Mouse (Mus musculus): Measurements from ENCODE around the gene Osbpl6. TPM values are rescaled to one million over a fixed set of nuclear protein-coding genes. Genes with fewer than 3 reads are reported as not detected.
A peak's percentile ranks its signal among the peaks of the same experiment; 100 is the strongest.

The Osbpl6 gene
- polyA plus RNA-seq, 1 experiment from 2014 or later = 11.0 TPM

DNA sequence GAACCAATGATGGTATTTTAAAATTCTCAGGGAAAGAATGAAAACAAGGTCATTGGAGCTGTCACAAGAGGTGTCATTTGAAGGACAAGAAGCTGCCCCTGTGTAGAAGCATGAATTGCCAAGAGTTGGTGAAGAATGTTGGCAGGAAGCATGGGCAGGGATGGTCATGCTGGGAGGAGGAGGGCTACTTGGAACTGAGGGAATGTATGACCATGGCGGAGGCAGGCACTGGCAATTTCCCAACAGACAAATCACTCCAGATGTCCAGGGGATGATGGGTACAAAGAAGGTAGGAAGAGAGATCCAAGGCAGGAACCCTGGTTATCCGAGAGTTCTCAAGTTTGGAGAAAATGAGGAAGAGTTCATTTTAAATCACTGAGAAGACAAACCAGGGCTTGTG lies 3.7 kb downstream of the Osbpl6 start:
- H3K4me1 ChIP-seq (ENCODE audit: control insufficient read depth, insufficient read depth, low read length) = peaks cover 10% of the 10 kb centered on the region
- H3K27me3 ChIP-seq (replicated peaks; ENCODE audit: control insufficient read depth, insufficient read depth, low read length) = no peaks in the 10 kb centered on the region
- H3K9ac ChIP-seq (ENCODE audit: low read depth, low read length) = no peak overlapping the region
- WGBS = 89% methylated on average over 2 of the region's 2 CpGs
- H3K27ac ChIP-seq (replicated peaks; ENCODE audit: low read depth, low read length) = no peak overlapping the region
- no peak for DNase-seq (ENCODE audit: low spot score)
- H3K4me2 ChIP-seq (ENCODE audit: low read depth, low read length) = no peak overlapping the region
- no peaks in the 10 kb centered on the region for H3K9me3 ChIP-seq (ENCODE audit: control insufficient read depth, low read length)
- no peaks in the 10 kb centered on the region for H3K36me3 ChIP-seq (ENCODE audit: control insufficient read depth, insufficient read depth, low read length)
- no peak overlapping the region for H3K4me3 ChIP-seq (ENCODE audit: low read depth, low read length)
- ATAC-seq (ENCODE audit: low read depth) = no peak

DNA sequence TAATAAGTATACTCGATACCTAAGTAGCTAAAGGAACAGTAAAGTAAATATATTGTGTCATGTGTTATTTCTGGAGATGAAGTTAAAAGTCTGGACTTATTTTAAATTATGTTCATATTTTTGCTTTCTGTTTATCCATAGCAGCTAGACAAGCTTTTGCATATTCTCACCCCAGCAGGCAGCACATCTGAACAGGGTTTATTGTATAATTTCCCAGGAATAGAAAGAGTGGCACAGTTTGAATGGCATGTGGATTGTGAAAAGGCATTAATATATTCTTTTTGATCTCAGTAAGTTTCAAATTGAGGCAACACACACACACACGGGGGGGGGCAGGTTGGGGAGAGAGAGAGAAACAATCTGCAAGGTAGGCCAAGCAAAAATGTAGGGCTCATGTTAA lies 6.6 kb downstream of the Osbpl6 start:
- WGBS = 54% methylated on average over 2 of the region's 2 CpGs
- no peaks in the 10 kb centered on the region for H3K9me3 ChIP-seq (ENCODE audit: control insufficient read depth, low read length)
- no peak overlapping the region for H3K4me2 ChIP-seq (ENCODE audit: low read depth, low read length)
- no peaks in the 10 kb centered on the region for H3K36me3 ChIP-seq (ENCODE audit: control insufficient read depth, insufficient read depth, low read length)
- DNase-seq (ENCODE audit: low spot score) = no peak
- no peaks in the 10 kb centered on the region for H3K27me3 ChIP-seq (replicated peaks; ENCODE audit: control insufficient read depth, insufficient read depth, low read length)
- no peak overlapping the region for H3K9ac ChIP-seq (ENCODE audit: low read depth, low read length)
- H3K27ac ChIP-seq (replicated peaks; ENCODE audit: low read depth, low read length) = no peak overlapping the region
- H3K4me1 ChIP-seq (ENCODE audit: control insufficient read depth, insufficient read depth, low read length) = no peaks in the 10 kb centered on the region
- no peak for ATAC-seq (ENCODE audit: low read depth)
- no peak overlapping the region for H3K4me3 ChIP-seq (ENCODE audit: low read depth, low read length)

DNA sequence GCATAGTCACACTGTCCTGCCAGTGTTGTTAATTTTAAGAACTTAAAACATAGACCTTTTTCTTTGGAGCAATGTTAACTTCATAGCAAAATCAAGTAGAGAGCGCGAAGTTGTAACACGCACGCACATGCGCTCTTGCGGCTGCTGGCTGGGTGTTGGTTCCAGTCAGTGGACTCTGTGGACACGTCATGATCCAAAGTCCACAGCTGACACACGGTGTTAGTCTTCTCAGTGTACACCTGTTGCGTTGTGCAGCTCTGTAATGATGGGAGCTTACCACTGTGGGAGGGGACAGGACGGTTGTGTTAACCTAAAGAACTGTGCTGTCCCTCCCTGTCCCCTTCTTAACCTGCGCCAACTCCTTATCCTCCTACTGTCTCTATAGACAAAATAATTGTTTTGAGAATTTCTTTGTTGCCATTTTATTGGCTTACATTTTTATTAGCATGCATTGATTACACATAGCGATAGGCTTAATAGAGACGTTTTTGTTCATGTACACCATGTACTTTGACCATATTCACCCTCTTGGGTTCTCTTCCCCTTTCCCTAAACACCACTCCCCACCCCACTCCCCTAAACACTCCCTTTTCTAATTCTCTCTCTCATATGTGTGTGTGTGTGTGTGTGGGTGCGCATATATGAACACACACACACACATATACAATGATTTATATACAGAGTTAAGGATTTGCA lies 11.3 kb downstream of the Osbpl6 start:
- no peak for ATAC-seq (ENCODE audit: low read depth)

DNA sequence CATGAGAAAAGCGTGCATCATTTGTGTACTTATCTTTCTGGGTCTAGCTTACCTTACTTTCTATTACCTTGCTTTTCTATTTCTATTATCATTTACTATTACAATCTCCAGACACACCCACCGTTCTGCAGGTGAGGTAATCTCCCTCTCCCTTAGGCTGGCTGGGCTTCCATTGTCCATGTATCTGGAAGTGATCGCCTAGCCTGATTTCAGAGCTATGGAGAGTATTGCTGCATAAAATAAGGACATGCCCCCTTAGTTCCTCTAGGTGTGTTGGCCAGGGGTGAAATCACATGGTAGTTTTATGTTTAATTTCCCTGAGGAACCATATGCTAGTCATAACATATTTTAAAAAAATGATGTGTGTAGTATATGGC lies 11.8 kb downstream of the Osbpl6 start:
- DNase-seq (ENCODE audit: low spot score) (no peak), ATAC-seq (ENCODE audit: low read depth) (no peak)
- no peaks in the 10 kb centered on the region for H3K36me3 ChIP-seq (ENCODE audit: control insufficient read depth, insufficient read depth, low read length)
- no peaks in the 10 kb centered on the region for H3K4me1 ChIP-seq (ENCODE audit: control insufficient read depth, insufficient read depth, low read length)
- 90% methylated on average over 3 of the region's 3 CpGs for WGBS
- no peak overlapping the region for H3K9ac ChIP-seq (ENCODE audit: low read depth, low read length)
- H3K27ac ChIP-seq (replicated peaks; ENCODE audit: low read depth, low read length) = no peak overlapping the region
- no peak overlapping the region for H3K4me2 ChIP-seq (ENCODE audit: low read depth, low read length)
- H3K27me3 ChIP-seq (replicated peaks; ENCODE audit: control insufficient read depth, insufficient read depth, low read length) = no peaks in the 10 kb centered on the region
- no peak overlapping the region for H3K4me3 ChIP-seq (ENCODE audit: low read depth, low read length)
- H3K9me3 ChIP-seq (ENCODE audit: control insufficient read depth, low read length) = no peaks in the 10 kb centered on the region

More for the DNA sequence above, 11.3 kb downstream of the Osbpl6 start:
- H3K4me2 ChIP-seq (ENCODE audit: low read depth, low read length) = no peak overlapping the region
- WGBS = 93% methylated on average over 14 of the region's 14 CpGs
- DNase-seq (ENCODE audit: low spot score) = no peak
- no peak overlapping the region for H3K27ac ChIP-seq (replicated peaks; ENCODE audit: low read depth, low read length)
- H3K9ac ChIP-seq (ENCODE audit: low read depth, low read length) = no peak overlapping the region
- no peaks in the 10 kb centered on the region for H3K36me3 ChIP-seq (ENCODE audit: control insufficient read depth, insufficient read depth, low read length)
- H3K9me3 ChIP-seq (ENCODE audit: control insufficient read depth, low read length) = no peaks in the 10 kb centered on the region
- no peaks in the 10 kb centered on the region for H3K4me1 ChIP-seq (ENCODE audit: control insufficient read depth, insufficient read depth, low read length)
- H3K4me3 ChIP-seq (ENCODE audit: low read depth, low read length) = no peak overlapping the region
- no peaks in the 10 kb centered on the region for H3K27me3 ChIP-seq (replicated peaks; ENCODE audit: control insufficient read depth, insufficient read depth, low read length)

DNA sequence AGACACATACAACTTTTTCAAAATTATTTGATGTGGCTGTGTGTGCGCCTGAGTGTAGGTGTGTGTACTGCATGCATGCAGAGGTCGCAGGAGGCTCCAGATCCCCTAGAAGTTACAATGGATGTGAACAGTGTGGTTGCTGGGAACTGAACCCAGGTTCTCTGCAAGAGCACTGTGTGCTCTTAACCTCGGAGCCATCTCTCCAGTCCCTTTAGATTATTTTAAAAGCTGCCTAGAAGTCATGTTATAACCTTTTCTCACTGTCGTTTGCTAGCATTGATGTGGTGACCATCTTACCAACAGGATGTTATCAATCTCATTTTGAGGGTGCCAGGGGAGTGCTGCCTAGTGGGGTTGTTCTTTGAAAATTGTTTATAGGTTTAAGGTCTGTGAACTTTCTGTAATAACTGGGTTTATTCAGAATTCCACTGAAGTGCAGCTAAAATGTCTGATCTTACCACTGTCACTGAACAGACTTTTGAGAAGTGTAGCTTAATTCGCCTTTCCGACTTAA lies 15.2 kb downstream of the Osbpl6 start:
- H3K4me1 ChIP-seq (ENCODE audit: control insufficient read depth, insufficient read depth, low read length) = no peaks in the 10 kb centered on the region
- H3K9me3 ChIP-seq (ENCODE audit: control insufficient read depth, low read length) = no peaks in the 10 kb centered on the region
- no peak overlapping the region for H3K27ac ChIP-seq (replicated peaks; ENCODE audit: low read depth, low read length)
- H3K4me2 ChIP-seq (ENCODE audit: low read depth, low read length) = no peak overlapping the region
- no peak for DNase-seq (ENCODE audit: low spot score)
- H3K36me3 ChIP-seq (ENCODE audit: control insufficient read depth, insufficient read depth, low read length) = no peaks in the 10 kb centered on the region
- ATAC-seq (ENCODE audit: low read depth) = no peak
- no peak overlapping the region for H3K4me3 ChIP-seq (ENCODE audit: low read depth, low read length)
- H3K9ac ChIP-seq (ENCODE audit: low read depth, low read length) = no peak overlapping the region
- WGBS = 73% methylated on average over 6 of the region's 6 CpGs
- H3K27me3 ChIP-seq (replicated peaks; ENCODE audit: control insufficient read depth, insufficient read depth, low read length) = no peaks in the 10 kb centered on the region

DNA sequence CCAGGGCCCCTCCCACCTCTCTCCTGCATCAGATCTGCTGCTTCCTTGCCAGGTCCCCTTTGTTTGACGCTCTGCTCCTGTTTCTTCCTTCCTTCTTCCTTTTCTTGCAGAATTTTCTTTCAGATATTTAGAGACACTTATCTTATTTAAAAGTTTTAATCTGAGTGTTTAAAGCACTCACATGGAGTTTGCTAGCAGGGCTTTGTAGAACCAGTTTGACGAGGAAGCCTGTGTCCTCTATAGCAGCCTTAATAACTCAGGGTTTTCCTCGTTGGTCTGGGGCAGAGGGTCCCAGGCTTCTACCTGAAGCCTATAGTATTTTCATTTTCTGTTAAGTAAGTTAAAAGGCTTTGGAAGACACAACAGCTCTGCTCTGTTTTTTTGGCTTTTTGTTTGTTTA lies 20.5 kb downstream of the Osbpl6 start:
- Histone ChIP-seq H3K9ac (ENCODE audit: low read depth, low read length) (no peak overlapping the region), H3K4me1 (ENCODE audit: control insufficient read depth, insufficient read depth, low read length) (no peaks in the 10 kb centered on the region), H3K36me3 (ENCODE audit: control insufficient read depth, insufficient read depth, low read length) (no peaks in the 10 kb centered on the region), H3K9me3 (ENCODE audit: control insufficient read depth, low read length) (no peaks in the 10 kb centered on the region), H3K4me2 (ENCODE audit: low read depth, low read length) (no peak overlapping the region), H3K27ac (replicated peaks; ENCODE audit: low read depth, low read length) (no peak overlapping the region), H3K4me3 (ENCODE audit: low read depth, low read length) (no peak overlapping the region), H3K27me3 (replicated peaks; ENCODE audit: control insufficient read depth, insufficient read depth, low read length) (no peaks in the 10 kb centered on the region)
- no peak for DNase-seq (ENCODE audit: low spot score)
- WGBS = 58% methylated on average over 3 of the region's 3 CpGs
- peak; percentile 37; the same call in 1 of the 2 replicates for ATAC-seq (ENCODE audit: low read depth)

DNA sequence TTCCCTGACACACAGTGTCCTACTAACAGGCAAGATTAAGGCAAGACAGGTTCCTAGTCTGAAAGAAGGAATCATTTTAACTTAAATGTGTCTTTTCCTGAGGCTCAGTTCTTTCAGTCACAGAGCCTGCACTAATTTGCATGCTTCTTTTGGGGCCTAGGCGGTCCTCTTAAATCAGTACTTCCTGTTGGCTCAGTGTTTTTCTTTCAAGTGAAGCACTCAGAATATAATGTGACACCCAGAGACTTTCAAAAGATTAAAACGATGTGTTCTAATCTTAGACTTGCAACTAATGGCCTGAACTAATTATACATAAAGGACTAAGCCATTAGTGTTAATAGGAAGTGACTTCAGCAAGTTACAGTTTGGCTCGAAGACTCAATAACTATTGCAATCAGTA lies 23.0 kb downstream of the Osbpl6 start:
- H3K9me3 ChIP-seq (ENCODE audit: control insufficient read depth, low read length) = no peaks in the 10 kb centered on the region
- no peak for ATAC-seq (ENCODE audit: low read depth)
- no peaks in the 10 kb centered on the region for H3K36me3 ChIP-seq (ENCODE audit: control insufficient read depth, insufficient read depth, low read length)
- H3K4me3 ChIP-seq (ENCODE audit: low read depth, low read length) = no peak overlapping the region
- H3K9ac ChIP-seq (ENCODE audit: low read depth, low read length) = no peak overlapping the region
- WGBS = 38% methylated on average over 3 of the region's 3 CpGs
- no peak overlapping the region for H3K27ac ChIP-seq (replicated peaks; ENCODE audit: low read depth, low read length)
- no peaks in the 10 kb centered on the region for H3K4me1 ChIP-seq (ENCODE audit: control insufficient read depth, insufficient read depth, low read length)
- DNase-seq (ENCODE audit: low spot score) = no peak
- no peak overlapping the region for H3K4me2 ChIP-seq (ENCODE audit: low read depth, low read length)
- no peaks in the 10 kb centered on the region for H3K27me3 ChIP-seq (replicated peaks; ENCODE audit: control insufficient read depth, insufficient read depth, low read length)

DNA sequence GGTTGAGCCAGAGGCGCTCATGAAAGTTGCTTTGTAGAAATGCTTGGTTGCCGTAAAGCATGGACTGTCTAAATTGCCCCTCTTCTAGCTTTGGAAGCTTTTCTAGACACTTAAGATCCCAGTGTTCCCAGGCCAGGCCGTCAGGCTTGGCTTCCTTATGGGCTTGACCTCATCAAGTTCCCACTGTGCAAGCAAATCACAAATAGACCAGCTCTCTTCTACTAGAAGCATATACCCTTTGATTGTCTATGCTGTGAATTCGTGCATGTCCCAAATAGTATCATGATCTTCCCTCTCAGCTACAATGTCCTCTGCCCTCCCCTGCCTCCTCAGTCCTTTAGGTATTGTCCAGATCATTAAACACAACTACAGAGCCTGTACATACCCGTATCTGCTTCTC lies 23.5 kb downstream of the Osbpl6 start:
- Histone ChIP-seq H3K27me3 (replicated peaks; ENCODE audit: control insufficient read depth, insufficient read depth, low read length) (no peaks in the 10 kb centered on the region), H3K4me3 (ENCODE audit: low read depth, low read length) (no peak overlapping the region), H3K9me3 (ENCODE audit: control insufficient read depth, low read length) (no peaks in the 10 kb centered on the region), H3K4me1 (ENCODE audit: control insufficient read depth, insufficient read depth, low read length) (no peaks in the 10 kb centered on the region), H3K27ac (replicated peaks; ENCODE audit: low read depth, low read length) (no peak overlapping the region), H3K36me3 (ENCODE audit: control insufficient read depth, insufficient read depth, low read length) (no peaks in the 10 kb centered on the region), H3K4me2 (ENCODE audit: low read depth, low read length) (no peak overlapping the region), H3K9ac (ENCODE audit: low read depth, low read length) (no peak overlapping the region)
- no peak for DNase-seq (ENCODE audit: low spot score)
- 78% methylated on average over 5 of the region's 5 CpGs for WGBS
- no peak for ATAC-seq (ENCODE audit: low read depth)

DNA sequence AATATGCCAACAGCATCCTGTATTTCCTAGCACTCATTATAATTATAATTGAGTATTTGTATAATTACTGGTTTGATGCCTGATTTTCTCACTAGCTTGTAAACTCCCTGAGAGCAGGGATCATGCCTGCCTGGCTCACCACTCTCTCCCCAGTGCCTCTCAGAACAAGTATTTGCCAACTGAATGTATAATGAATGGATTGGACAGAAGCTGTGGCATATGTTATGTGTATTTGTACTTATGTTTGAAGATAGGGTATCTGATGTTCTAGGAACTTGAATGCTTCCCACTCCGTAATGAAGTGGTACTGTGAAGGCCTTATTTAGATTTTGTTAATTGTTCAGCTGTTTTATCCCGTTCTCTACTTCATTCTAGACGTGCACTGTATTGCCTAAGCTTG lies 24.2 kb downstream of the Osbpl6 start:
- no peak for ATAC-seq (ENCODE audit: low read depth)
- Histone ChIP-seq H3K9ac (ENCODE audit: low read depth, low read length) (no peak overlapping the region), H3K9me3 (ENCODE audit: control insufficient read depth, low read length) (no peaks in the 10 kb centered on the region), H3K4me1 (ENCODE audit: control insufficient read depth, insufficient read depth, low read length) (no peaks in the 10 kb centered on the region), H3K27ac (replicated peaks; ENCODE audit: low read depth, low read length) (no peak overlapping the region), H3K4me2 (ENCODE audit: low read depth, low read length) (no peak overlapping the region), H3K27me3 (replicated peaks; ENCODE audit: control insufficient read depth, insufficient read depth, low read length) (no peaks in the 10 kb centered on the region), H3K36me3 (ENCODE audit: control insufficient read depth, insufficient read depth, low read length) (no peaks in the 10 kb centered on the region), H3K4me3 (ENCODE audit: low read depth, low read length) (no peak overlapping the region)
- no peak for DNase-seq (ENCODE audit: low spot score)
- 95% methylated on average over 3 of the region's 3 CpGs for WGBS
